Mouse (Mus musculus) intestine, embryonic 14.5 days (tissue): Measurements from ENCODE around the gene Tex14. TPM values are rescaled to one million over a fixed set of nuclear protein-coding genes. Genes with fewer than 3 reads are reported as not detected.

ENCODE experiments used
- ATAC-seq: fragments of 200-750 bp; cut with Nextera tagmentation; replicated peaks from 2 replicates; pipeline ENCODE4 v1.8.0; 2017; ENCODE audit warnings: low read depth, moderate number of reproducible peaks, moderate TSS enrichment, moderate library complexity; ENCODE audit not compliant: low FRiP score, low TSS enrichment
- DNase-seq: peaks from one replicate; pipeline ENCODE4 v3.0.0-alpha.2; 2018; ENCODE audit warnings: low spot score
- H3K27ac ChIP-seq: fragments of 300-500 bp; sonication (generic); 2 replicates; pipeline ENCODE4 v1.5.1; 2014; ENCODE audit warnings: low read depth, mild to moderate bottlenecking, control low read depth
- H3K27me3 ChIP-seq: fragments of 300-500 bp; sonication (generic); replicated peaks from 2 replicates; pipeline ENCODE4 v1.6.1; 2014; ENCODE audit warnings: low read length, control low read depth; ENCODE audit not compliant: control insufficient read depth, insufficient read depth
- H3K36me3 ChIP-seq: fragments of 300-500 bp; sonication (generic); 2 replicates; pipeline ENCODE4 v1.6.1; 2014; ENCODE audit warnings: low read length, control low read depth; ENCODE audit not compliant: control insufficient read depth, insufficient read depth
- H3K4me1 ChIP-seq: fragments of 300-500 bp; sonication (generic); replicated peaks from 2 replicates; pipeline ENCODE4 v1.6.1; 2014; ENCODE audit warnings: low read length, control low read depth, mixed read lengths; ENCODE audit not compliant: control insufficient read depth, insufficient read depth
- H3K4me2 ChIP-seq: fragments of 300-500 bp; sonication (generic); 2 replicates; pipeline ENCODE4 v1.6.1; 2014; ENCODE audit warnings: low read length
- H3K4me3 ChIP-seq: fragments of 300-500 bp; sonication (generic); 2 replicates; pipeline ENCODE4 v1.5.1; 2014; ENCODE audit warnings: low read depth, low read length, control low read depth, mixed read lengths
- H3K9ac ChIP-seq: fragments of 300-500 bp; sonication (generic); 2 replicates; pipeline ENCODE4 v1.6.1; 2014; ENCODE audit warnings: mild to moderate bottlenecking, low read length
- H3K9me3 ChIP-seq: fragments of 300-500 bp; sonication (generic); 2 replicates; pipeline ENCODE4 v1.6.1; 2016; ENCODE audit warnings: low read length, control low read depth; ENCODE audit not compliant: control insufficient read depth
- WGBS: fragments of 180-500 bp; shearing (Covaris S2); extraction: QIAGEN DNeasy Blood & Tissue Kit; methylation state at CpG from one replicate; pipeline ENCODE4 v1.1.7; 2014; 5-methylcytosine and 5-hydroxymethylcytosine counted together
- polyA plus RNA-seq: library from polyadenylated mRNA; unstranded; fragments of >200 nt; fragmentation: Nextera tagmentation; extraction: Ambion mirVana; gene quantifications from 2 replicates; pipeline ENCODE4 v1.2.1, GENCODE M21; 2014

Gene Tex14
- polyA plus RNA-seq, 1 experiment from 2014 or later: 0.65 TPM

DNA sequence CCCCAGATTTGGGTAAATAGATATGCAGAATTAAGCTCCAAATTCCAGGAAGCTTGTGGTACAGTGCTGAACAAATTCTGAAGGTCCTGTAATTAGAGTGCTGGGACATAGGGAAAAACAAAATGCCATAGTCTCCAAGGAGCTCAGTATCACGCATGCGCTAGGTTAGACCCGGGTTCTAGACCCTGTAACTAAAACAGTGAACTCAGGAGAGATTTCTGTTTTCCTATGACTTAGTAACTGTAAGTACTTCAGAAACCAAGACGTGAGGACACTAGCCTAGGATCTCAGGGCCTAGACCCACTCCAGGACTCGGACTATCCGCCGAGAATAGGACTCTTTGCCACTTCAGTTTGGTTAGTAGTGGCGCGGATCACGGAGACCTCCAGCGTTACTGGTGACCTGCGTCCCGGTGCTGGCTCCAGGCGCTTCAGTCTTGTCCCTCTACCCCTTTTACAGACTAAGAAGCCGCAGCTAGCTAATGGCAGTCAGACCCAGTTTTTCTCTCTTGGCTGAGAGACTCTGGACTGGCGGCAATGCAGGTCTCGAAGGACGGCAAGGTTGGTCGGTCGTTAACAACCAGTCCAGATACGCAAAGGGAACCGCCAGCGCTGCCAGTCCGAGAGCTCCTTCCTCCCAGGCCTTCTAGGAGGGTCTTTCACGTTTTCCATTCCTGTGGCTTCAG, 186.1 kb downstream of the Tex14 start:
- H3K27ac ChIP-seq: peak overlapping the region; percentile 94
- H3K9me3 ChIP-seq: no peaks in the 10 kb centered on the region
- no peak for ATAC-seq
- peaks cover 38% of the 10 kb centered on the region for H3K4me1 ChIP-seq
- H3K27me3 ChIP-seq: no peaks in the 10 kb centered on the region
- H3K4me3 ChIP-seq: peak overlapping the region; percentile 84
- H3K4me2 ChIP-seq: peak overlapping the region; percentile 82
- H3K9ac ChIP-seq: peak overlapping the region; percentile 85
- H3K36me3 ChIP-seq: peaks cover 14% of the 10 kb centered on the region; the same call in 1 of the 2 replicates
- 2% methylated on average over 25 of the region's 25 CpGs for WGBS
- peak; percentile 81 for DNase-seq

- H3K36me3 ChIP-seq: peaks cover 17% of the 10 kb centered on the region; the same call in 1 of the 2 replicates
- ATAC-seq: peak; percentile 99
- peak within 1 kb of the TSS; percentile 85 for H3K9ac ChIP-seq
- peak within 1 kb of the TSS; percentile 84 for H3K4me3 ChIP-seq
- peaks cover 46% of the 10 kb centered on the region for H3K4me1 ChIP-seq
- no peaks in the 10 kb centered on the region for H3K27me3 ChIP-seq
- H3K9me3 ChIP-seq: no peaks in the 10 kb centered on the region
- H3K4me2 ChIP-seq: peak within 1 kb of the TSS; percentile 82
- peak; percentile 96 for DNase-seq
- peak within 1 kb of the TSS; percentile 94 for H3K27ac ChIP-seq
- under 1% methylated on average over 61 of the region's 61 CpGs for WGBS
Measured at GRCm38 (mm10) chr11:87591526-87592353, 186.9 kb downstream of the Tex14 start, which contains the start of gene Mtmr4. TSS of gene Mtmr4 (plus strand) at chr11:87592162.

DNA sequence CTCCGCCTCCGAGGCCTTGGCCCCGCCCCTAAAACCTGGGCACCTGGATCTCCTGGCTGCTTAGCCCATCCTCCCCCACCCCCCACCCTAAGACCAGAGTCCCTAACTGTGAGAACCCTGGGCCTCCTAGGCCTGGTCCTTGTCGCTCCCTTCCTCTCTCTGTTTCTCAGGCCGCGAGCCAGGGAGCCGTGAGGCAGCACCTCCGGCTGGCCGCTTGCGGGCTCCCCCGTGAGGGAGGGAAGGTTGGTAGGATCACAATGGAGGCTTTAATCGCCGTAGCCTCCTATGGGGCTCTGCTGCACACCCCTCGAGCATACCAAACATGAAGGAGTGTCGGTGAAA, 187.5 kb downstream of the Tex14 start:
- Histone ChIP-seq H3K27me3 (no peaks in the 10 kb centered on the region), H3K9ac (peak overlapping the region; percentile 62), H3K4me2 (peak overlapping the region; percentile 70), H3K4me3 (peak overlapping the region; percentile 84), H3K36me3 (peaks cover 23% of the 10 kb centered on the region; the same call in 1 of the 2 replicates), H3K4me1 (peaks cover 48% of the 10 kb centered on the region), H3K9me3 (no peaks in the 10 kb centered on the region), H3K27ac (peak overlapping the region; percentile 88)
- DNase-seq (no peak), ATAC-seq (no peak; the same call in 1 of the 2 replicates)
- 0% methylated on average over 15 of the region's 15 CpGs for WGBS

- Histone ChIP-seq H3K36me3 (peaks cover 29% of the 10 kb centered on the region), H3K4me2 (peak overlapping the region; percentile 70), H3K9me3 (no peaks in the 10 kb centered on the region), H3K4me1 (peaks cover 48% of the 10 kb centered on the region), H3K27me3 (no peaks in the 10 kb centered on the region), H3K27ac (peak overlapping the region; percentile 88), H3K9ac (peak overlapping the region; percentile 62), H3K4me3 (peak overlapping the region; percentile 84)
- 34% methylated on average over 13 of the region's 13 CpGs for WGBS
- no peak for ATAC-seq
- no peak for DNase-seq
Measured at GRCm38 (mm10) chr11:87592713-87593598, 188.1 kb downstream of the Tex14 start.

GRCm38 (mm10) chr11:87595327-87595841, 190.5 kb downstream of the Tex14 start:
- 1% methylated on average over 35 of the region's 37 CpGs for WGBS
- peaks cover 37% of the 10 kb centered on the region for H3K4me1 ChIP-seq
- peak; percentile 86 for DNase-seq

GRCm38 (mm10) chr11:87595976-87596375, 191.1 kb downstream of the Tex14 start:
- Histone ChIP-seq H3K9ac (peak overlapping the region; percentile 81), H3K4me2 (peak overlapping the region; percentile 91), H3K27ac (peak overlapping the region; percentile 71), H3K4me1 (peaks cover 33% of the 10 kb centered on the region), H3K27me3 (no peaks in the 10 kb centered on the region), H3K9me3 (no peaks in the 10 kb centered on the region), H3K36me3 (peaks cover 59% of the 10 kb centered on the region), H3K4me3 (peak overlapping the region; percentile 68)
- no peak for DNase-seq
- ATAC-seq: no peak
- 5% methylated on average over 7 of the region's 7 CpGs for WGBS

More at GRCm38 (mm10) chr11:87595327-87595841, 190.5 kb downstream of the Tex14 start:
- ATAC-seq: peak; percentile 59
- Histone ChIP-seq H3K9me3 (no peaks in the 10 kb centered on the region), H3K27ac (peak overlapping the region; percentile 71), H3K9ac (peak overlapping the region; percentile 81), H3K27me3 (no peaks in the 10 kb centered on the region), H3K4me2 (peak overlapping the region; percentile 91), H3K4me3 (peak overlapping the region; percentile 68), H3K36me3 (peaks cover 53% of the 10 kb centered on the region)

DNA sequence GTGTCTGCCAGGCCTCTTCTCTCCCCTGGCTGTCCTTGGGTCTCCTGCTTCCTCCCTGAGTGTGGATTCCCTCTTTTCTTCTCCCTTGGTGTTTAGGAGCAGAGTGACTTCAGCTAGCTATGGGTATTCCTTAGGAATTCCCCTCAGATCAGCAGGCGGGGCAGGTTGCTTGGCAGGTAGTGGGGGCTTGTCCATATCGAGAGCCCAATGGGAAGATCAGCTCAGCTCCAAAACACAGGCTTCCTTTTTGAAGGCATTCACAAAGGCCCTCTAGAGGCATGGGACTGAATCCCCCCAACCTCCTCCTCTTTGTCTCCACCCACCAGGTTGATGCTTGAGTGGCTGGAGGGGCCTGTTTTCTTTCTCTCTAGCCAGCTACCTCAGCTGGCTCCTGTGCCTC, 191.6 kb downstream of the Tex14 start:
- no peak for DNase-seq
- no peaks in the 10 kb centered on the region for H3K27me3 ChIP-seq
- H3K9ac ChIP-seq: 0 out of 2 replicates have a peak overlapping the region, but pooled peaks have one; percentile 81
- ATAC-seq: no peak
- peak overlapping the region; percentile 68 for H3K4me3 ChIP-seq
- peak overlapping the region; percentile 91 for H3K4me2 ChIP-seq
- peaks cover 63% of the 10 kb centered on the region for H3K36me3 ChIP-seq
- H3K4me1 ChIP-seq: peaks cover 33% of the 10 kb centered on the region
- no peaks in the 10 kb centered on the region for H3K9me3 ChIP-seq
- no peak overlapping the region for H3K27ac ChIP-seq
- 48% methylated on average over 2 of the region's 2 CpGs for WGBS

- Histone ChIP-seq H3K27ac (no peak overlapping the region), H3K27me3 (no peaks in the 10 kb centered on the region), H3K4me2 (peak overlapping the region; percentile 91; the same call in 1 of the 2 replicates), H3K9me3 (no peaks in the 10 kb centered on the region), H3K9ac (no peak overlapping the region), H3K4me1 (peaks cover 33% of the 10 kb centered on the region), H3K4me3 (no peak overlapping the region), H3K36me3 (peaks cover 69% of the 10 kb centered on the region)
- DNase-seq (no peak), ATAC-seq (no peak)
Measured at GRCm38 (mm10) chr11:87597061-87597460, 192.2 kb downstream of the Tex14 start.
